Mouse (Mus musculus) heart, postnatal 25 days (tissue): ENCODE measurements around the gene Farp2. TPM values are rescaled to one million over a fixed set of nuclear protein-coding genes. Genes with fewer than 3 reads are reported as not detected.
"Not testable (repeated sequence)": the region's sequence is repeated elsewhere in the genome, so short reads cannot be mapped to it uniquely, and the experiment has no call there.

Source experiments
- DNase-seq: peaks from one replicate; pipeline ENCODE4 v3.0.0; 2022; ENCODE audit warnings: low spot score
- intact Hi-C: fragments of 180-260 bp; cut with DNase I; formaldehyde crosslinking; loops from one replicate; pipeline ENCODE4 v1.15.1; 2025
- total RNA-seq, 2 experiments: library from RNA; stranded (reverse); gene quantifications; 2 replicates each; pipeline ENCODE4 v1.2.3; 2021

The Farp2 gene
- 10 to 100 TPM; 18.2 to 18.8 TPM for total RNA-seq

- intact Hi-C loops = loop anchor here (2.0 to 10.0 kb wide), 6 partner anchors 29 to 334 kb away; partner anchors contain the start of genes Atg4b, Dtymk, Ing5 and Thap4
- peak; percentile 95 for DNase-seq
Observed at GRCm38 (mm10) chr1:93511585-93512350, at the start of gene Farp2. Farp2 (plus strand) TSS chr1:93512079.

- intact Hi-C loops = no loop called here
- no peak for DNase-seq
Observed at GRCm38 (mm10) chr1:93465066-93465465, 46.8 kb upstream of the Farp2 start.

GRCm38 (mm10) chr1:93465746-93466145 is 46.1 kb upstream of the Farp2 start:
- no peak for DNase-seq
- intact Hi-C loops = no loop called here

GRCm38 (mm10) chr1:93468626-93469025 is 43.3 kb upstream of the Farp2 start:
- DNase-seq = no peak
- intact Hi-C loops = no loop called here

GRCm38 (mm10) chr1:93475694-93476093 is 36.2 kb upstream of the Farp2 start:
- no peak for DNase-seq
- intact Hi-C loops = loop anchor here (2.0 to 10.0 kb wide), 2 partner anchors 31 to 159 kb away; no protein-coding TSS in a partner anchor

GRCm38 (mm10) chr1:93477758-93478585 is 33.9 kb upstream of the Farp2 start:
- DNase-seq = peak; percentile 97
- intact Hi-C loops = loop anchor here (2.0 to 10.0 kb wide), 2 partner anchors 33 to 157 kb away; no protein-coding TSS in a partner anchor

GRCm38 (mm10) chr1:93478586-93479475 is 33.0 kb upstream of the Farp2 start, which contains the start of gene Hdlbp:
Hdlbp (minus strand) TSS chr1:93478815.
- intact Hi-C loops = loop anchor here (10.0 kb wide), 1 partner anchor 156 kb away; no protein-coding TSS in a partner anchor
- DNase-seq = peak; percentile 99

GRCm38 (mm10) chr1:93479476-93480083 is 32.3 kb upstream of the Farp2 start:
- peak; percentile 5 for DNase-seq
- intact Hi-C loops = loop anchor here (10.0 kb wide), 1 partner anchor 155 kb away; no protein-coding TSS in a partner anchor

- DNase-seq, intact Hi-C loops: not testable (repeated sequence)
Observed at GRCm38 (mm10) chr1:93486302-93486701, 25.6 kb upstream of the Farp2 start.

GRCm38 (mm10) chr1:93495312-93495711 is 16.6 kb upstream of the Farp2 start:
- intact Hi-C loops = no loop called here
- DNase-seq = no peak

GRCm38 (mm10) chr1:93506944-93507676 is 4.8 kb upstream of the Farp2 start:
- DNase-seq = no peak
- intact Hi-C loops = loop anchor here (2.0 to 5.0 kb wide), 2 partner anchors 60 to 165 kb away; partner anchors contain the start of genes Pask and Ppp1r7

- intact Hi-C loops = loop anchor here (5.0 kb wide), 1 partner anchor 166 kb away; the partner anchor contains the start of genes Pask and Ppp1r7
- DNase-seq = not testable (repeated sequence)
Observed at GRCm38 (mm10) chr1:93508576-93508975, 3.3 kb upstream of the Farp2 start.

GRCm38 (mm10) chr1:93512351-93512690 is 442 bp downstream of the Farp2 start:
- intact Hi-C loops = loop anchor here (5.0 to 10.0 kb wide), 5 partner anchors 125 to 335 kb away; partner anchors contain the start of genes Atg4b, Dtymk, Ing5 and Thap4
- DNase-seq = no peak

- intact Hi-C loops = loop anchor here (5.0 to 10.0 kb wide), 5 partner anchors 124 to 336 kb away; partner anchors contain the start of genes Atg4b, Dtymk, Ing5 and Thap4
Observed at GRCm38 (mm10) chr1:93513221-93513620, 1.3 kb downstream of the Farp2 start.

GRCm38 (mm10) chr1:93521491-93521890 is 9.6 kb downstream of the Farp2 start:
- intact Hi-C loops = no loop called here
- no peak for DNase-seq

More at GRCm38 (mm10) chr1:93513221-93513620, 1.3 kb downstream of the Farp2 start:
- no peak for DNase-seq

- intact Hi-C loops = no loop called here
- DNase-seq = no peak
Observed at GRCm38 (mm10) chr1:93522325-93522724, 10.4 kb downstream of the Farp2 start.

GRCm38 (mm10) chr1:93529801-93530200 is 17.9 kb downstream of the Farp2 start:
- no peak for DNase-seq
- intact Hi-C loops = no loop called here

GRCm38 (mm10) chr1:93537227-93537626 is 25.3 kb downstream of the Farp2 start:
- intact Hi-C loops = no loop called here

More at GRCm38 (mm10) chr1:93537227-93537626, 25.3 kb downstream of the Farp2 start:
- no peak for DNase-seq
